Mouse (Mus musculus): ENCODE results near the gene Cd101. TPM values are rescaled to one million over a fixed set of nuclear protein-coding genes. Genes with fewer than 3 reads are reported as not detected.

Cd101 gene
- polyA plus RNA-seq, 1 experiment, result 0.08 TPM

GRCm38 (mm10) chr3:101015254-101015653 is 14.1 kb downstream of the Cd101 start:
- TF ChIP-seq CTCF (IDR thresholded peaks at IDR 0.05; ENCODE audit: borderline replicate concordance, extremely low read depth, insufficient read depth, insufficient read length) (no peak), POLR2A (IDR thresholded peaks at IDR 0.05; ENCODE audit: borderline replicate concordance, extremely low read depth, insufficient read depth, insufficient read length, poor library complexity, severe bottlenecking) (no peak)
- DNase-seq (ENCODE audit: low read depth), result no peak

GRCm38 (mm10) chr3:101013536-101013935 is 15.8 kb downstream of the Cd101 start:
- TF ChIP-seq CTCF (IDR thresholded peaks at IDR 0.05; ENCODE audit: borderline replicate concordance, extremely low read depth, insufficient read depth, insufficient read length) (no peak), POLR2A (IDR thresholded peaks at IDR 0.05; ENCODE audit: borderline replicate concordance, extremely low read depth, insufficient read depth, insufficient read length, poor library complexity, severe bottlenecking) (no peak)
- no peak for DNase-seq (ENCODE audit: low read depth)

GRCm38 (mm10) chr3:101013005-101013404 is 16.4 kb downstream of the Cd101 start:
- TF ChIP-seq POLR2A (IDR thresholded peaks at IDR 0.05; ENCODE audit: borderline replicate concordance, extremely low read depth, insufficient read depth, insufficient read length, poor library complexity, severe bottlenecking) (no peak), CTCF (IDR thresholded peaks at IDR 0.05; ENCODE audit: borderline replicate concordance, extremely low read depth, insufficient read depth, insufficient read length) (no peak)
- DNase-seq (ENCODE audit: low read depth), result no peak

- DNase-seq (ENCODE audit: low read depth), result no peak
- no peak for TF ChIP-seq POLR2A (IDR thresholded peaks at IDR 0.05; ENCODE audit: borderline replicate concordance, extremely low read depth, insufficient read depth, insufficient read length, poor library complexity, severe bottlenecking)
- TF ChIP-seq CTCF (IDR thresholded peaks at IDR 0.05; ENCODE audit: borderline replicate concordance, extremely low read depth, insufficient read depth, insufficient read length), result no peak
Observed at GRCm38 (mm10) chr3:101012597-101012996, 16.8 kb downstream of the Cd101 start.

GRCm38 (mm10) chr3:101012131-101012571 is 17.2 kb downstream of the Cd101 start:
- TF ChIP-seq CTCF (IDR thresholded peaks at IDR 0.05; ENCODE audit: borderline replicate concordance, extremely low read depth, insufficient read depth, insufficient read length) (no peak), POLR2A (IDR thresholded peaks at IDR 0.05; ENCODE audit: borderline replicate concordance, extremely low read depth, insufficient read depth, insufficient read length, poor library complexity, severe bottlenecking) (no peak)
- DNase-seq (ENCODE audit: low read depth), result peak; percentile 64

- DNase-seq (ENCODE audit: low read depth), result no peak
- TF ChIP-seq POLR2A (IDR thresholded peaks at IDR 0.05; ENCODE audit: borderline replicate concordance, extremely low read depth, insufficient read depth, insufficient read length, poor library complexity, severe bottlenecking), result no peak
- no peak for TF ChIP-seq CTCF (IDR thresholded peaks at IDR 0.05; ENCODE audit: borderline replicate concordance, extremely low read depth, insufficient read depth, insufficient read length)
Observed at GRCm38 (mm10) chr3:101011203-101011600, 18.2 kb downstream of the Cd101 start.

- DNase-seq (ENCODE audit: low read depth), result no peak
- TF ChIP-seq POLR2A (IDR thresholded peaks at IDR 0.05; ENCODE audit: borderline replicate concordance, extremely low read depth, insufficient read depth, insufficient read length, poor library complexity, severe bottlenecking), result no peak
Observed at GRCm38 (mm10) chr3:101010589-101011202, 18.7 kb downstream of the Cd101 start.

- no peak for DNase-seq (ENCODE audit: low read depth)
- no peak for TF ChIP-seq CTCF (IDR thresholded peaks at IDR 0.05; ENCODE audit: borderline replicate concordance, extremely low read depth, insufficient read depth, insufficient read length)
- no peak for TF ChIP-seq POLR2A (IDR thresholded peaks at IDR 0.05; ENCODE audit: borderline replicate concordance, extremely low read depth, insufficient read depth, insufficient read length, poor library complexity, severe bottlenecking)
Observed at GRCm38 (mm10) chr3:101007112-101007782, 22.1 kb downstream of the Cd101 start.

GRCm38 (mm10) chr3:101005392-101005791 is 24.0 kb downstream of the Cd101 start:
- DNase-seq (ENCODE audit: low read depth), result no peak
- TF ChIP-seq POLR2A (IDR thresholded peaks at IDR 0.05; ENCODE audit: borderline replicate concordance, extremely low read depth, insufficient read depth, insufficient read length, poor library complexity, severe bottlenecking) (no peak), CTCF (IDR thresholded peaks at IDR 0.05; ENCODE audit: borderline replicate concordance, extremely low read depth, insufficient read depth, insufficient read length) (no peak)

- TF ChIP-seq POLR2A (IDR thresholded peaks at IDR 0.05; ENCODE audit: borderline replicate concordance, extremely low read depth, insufficient read depth, insufficient read length, poor library complexity, severe bottlenecking) (no peak), CTCF (IDR thresholded peaks at IDR 0.05; ENCODE audit: borderline replicate concordance, extremely low read depth, insufficient read depth, insufficient read length) (no peak)
- no peak for DNase-seq (ENCODE audit: low read depth)
Observed at GRCm38 (mm10) chr3:101003575-101004356, 25.6 kb downstream of the Cd101 start.

- TF ChIP-seq CTCF (IDR thresholded peaks at IDR 0.05; ENCODE audit: borderline replicate concordance, extremely low read depth, insufficient read depth, insufficient read length), result no peak
- no peak for TF ChIP-seq POLR2A (IDR thresholded peaks at IDR 0.05; ENCODE audit: borderline replicate concordance, extremely low read depth, insufficient read depth, insufficient read length, poor library complexity, severe bottlenecking)
- DNase-seq (ENCODE audit: low read depth), result no peak
Observed at GRCm38 (mm10) chr3:100999732-101000131, 29.6 kb downstream of the Cd101 start.
